Mouse (Mus musculus) liver, postnatal 0 days (tissue): ENCODE measurements at regions not wholly inside any gene's neighbourhood (a gene's known extent, or its start where the extent isn't known, plus 50 kb on each side); places are given as distances from the start of the nearest gene placed in this dataset.

Source experiments
- ATAC-seq: fragments of 200-750 bp; cut with Nextera tagmentation; 2 replicates; pipeline ENCODE4 v1.8.0; 2017; ENCODE audit warnings: mild to moderate bottlenecking, moderate library complexity
- DNase-seq: peaks from one replicate; pipeline ENCODE4 v3.0.0-alpha.2; 2016
- H3K27ac ChIP-seq: fragments of 300-500 bp; sonication (generic); 2 replicates; pipeline ENCODE4 v1.5.1; 2014; ENCODE audit warnings: antibody characterized with exemption, moderate library complexity, mild to moderate bottlenecking, low read depth
- H3K27me3 ChIP-seq: fragments of 300-500 bp; sonication (generic); 2 replicates; pipeline ENCODE4 v1.6.1; 2014; ENCODE audit warnings: low read length, control low read depth, mixed read lengths; ENCODE audit not compliant: insufficient read depth
- H3K36me3 ChIP-seq: fragments of 300-500 bp; sonication (generic); replicated peaks from 2 replicates; pipeline ENCODE4 v1.6.1; 2014; ENCODE audit warnings: mild to moderate bottlenecking, control low read depth, low read length, moderate library complexity, mixed read lengths; ENCODE audit not compliant: insufficient read depth
- H3K4me1 ChIP-seq: fragments of 300-500 bp; sonication (generic); 2 replicates; pipeline ENCODE4 v1.6.1; 2014; ENCODE audit warnings: antibody characterized with exemption, mild to moderate bottlenecking, control low read depth; ENCODE audit not compliant: insufficient read depth
- H3K4me2 ChIP-seq: fragments of 300-500 bp; sonication (generic); 2 replicates; pipeline ENCODE4 v1.6.1; 2014; ENCODE audit warnings: low read depth, mild to moderate bottlenecking, low read length, moderate library complexity, mixed read lengths
- H3K4me3 ChIP-seq: fragments of 300-500 bp; sonication (generic); 2 replicates; pipeline ENCODE4 v1.5.1; 2014; ENCODE audit warnings: low read depth, low read length
- H3K9ac ChIP-seq: fragments of 300-500 bp; sonication (generic); replicated peaks from 2 replicates; pipeline ENCODE4 v1.6.1; 2014; ENCODE audit warnings: mild to moderate bottlenecking, moderate library complexity
- H3K9me3 ChIP-seq: fragments of 300-500 bp; sonication (generic); 2 replicates; pipeline ENCODE4 v1.6.1; 2016; ENCODE audit warnings: mild to moderate bottlenecking, control low read depth, low read length, mixed read lengths
- CTCF ChIP-seq: sonication (generic); IDR thresholded peaks from 2 replicates; pipeline ENCODE4 v1.5.1; 2016; ENCODE audit warnings: antibody characterized with exemption, low read depth
- EP300 ChIP-seq: IDR thresholded peaks from 2 replicates; pipeline ENCODE4 v1.6.1; 2016; ENCODE audit warnings: antibody characterized with exemption, low read depth, mild to moderate bottlenecking
- WGBS: fragments of 180-500 bp; shearing (Covaris S2); extraction: QIAGEN DNeasy Blood & Tissue Kit; methylation state at CpG from one replicate; pipeline ENCODE4 v1.1.7; 2014; ENCODE audit not compliant: insufficient replicate concordance; 5-methylcytosine and 5-hydroxymethylcytosine counted together

- no peak overlapping the region for H3K4me2 ChIP-seq
- TF ChIP-seq CTCF (no peak), EP300 (no peak)
- H3K9me3 ChIP-seq = no peaks in the 10 kb centered on the region
- no peak overlapping the region for H3K27ac ChIP-seq
- no peak overlapping the region for H3K4me3 ChIP-seq
- no peak overlapping the region for H3K9ac ChIP-seq
- 65% methylated on average over 4 of the region's 4 CpGs for WGBS
- no peaks in the 10 kb centered on the region for H3K4me1 ChIP-seq
- no peaks in the 10 kb centered on the region for H3K27me3 ChIP-seq
- DNase-seq (no peak), ATAC-seq (no peak)
- H3K36me3 ChIP-seq = no peaks in the 10 kb centered on the region
Observed at GRCm38 (mm10) chr9:78991310-78991709, 376.0 kb downstream of the Cd109 start.

GRCm38 (mm10) chr9:79001081-79001480 is 385.7 kb downstream of the Cd109 start:
- DNase-seq = no peak
- Histone ChIP-seq H3K4me1 (no peaks in the 10 kb centered on the region), H3K9me3 (no peaks in the 10 kb centered on the region), H3K27ac (no peak overlapping the region), H3K27me3 (no peaks in the 10 kb centered on the region), H3K36me3 (no peaks in the 10 kb centered on the region), H3K4me2 (no peak overlapping the region), H3K9ac (no peak overlapping the region), H3K4me3 (no peak overlapping the region)
- no peak for ATAC-seq
- TF ChIP-seq CTCF (no peak), EP300 (no peak)

- no peaks in the 10 kb centered on the region for H3K27me3 ChIP-seq
- no peaks in the 10 kb centered on the region for H3K4me1 ChIP-seq
- no peak overlapping the region for H3K4me2 ChIP-seq
- H3K36me3 ChIP-seq = no peaks in the 10 kb centered on the region
- H3K9me3 ChIP-seq = no peaks in the 10 kb centered on the region
- H3K27ac ChIP-seq = no peak overlapping the region
- no peak for ATAC-seq
- H3K9ac ChIP-seq = no peak overlapping the region
- TF ChIP-seq CTCF (no peak), EP300 (peak; percentile 36; the same call in 1 of the 2 replicates)
- H3K4me3 ChIP-seq = no peak overlapping the region
- no peak for DNase-seq
- 59% methylated on average over 1 of the region's 1 CpGs for WGBS
Observed at GRCm38 (mm10) chr9:79001930-79002329, 386.6 kb downstream of the Cd109 start.

- H3K9ac ChIP-seq = no peak overlapping the region
- no peak for ATAC-seq
- no peak overlapping the region for H3K4me2 ChIP-seq
- H3K9me3 ChIP-seq = no peaks in the 10 kb centered on the region
- H3K36me3 ChIP-seq = no peaks in the 10 kb centered on the region
- no peak overlapping the region for H3K4me3 ChIP-seq
- H3K27ac ChIP-seq = no peak overlapping the region
- DNase-seq = no peak
- 73% methylated on average over 3 of the region's 3 CpGs for WGBS
- H3K27me3 ChIP-seq = no peaks in the 10 kb centered on the region
- no peaks in the 10 kb centered on the region for H3K4me1 ChIP-seq
- TF ChIP-seq CTCF (no peak), EP300 (no peak)
Observed at GRCm38 (mm10) chr9:79004296-79004980, 389.1 kb downstream of the Cd109 start.

- no peaks in the 10 kb centered on the region for H3K4me1 ChIP-seq
- no peak overlapping the region for H3K27ac ChIP-seq
- no peaks in the 10 kb centered on the region for H3K9me3 ChIP-seq
- H3K36me3 ChIP-seq = no peaks in the 10 kb centered on the region
- ATAC-seq (no peak), DNase-seq (no peak)
- H3K27me3 ChIP-seq = no peaks in the 10 kb centered on the region
- WGBS = 75% methylated on average over 2 of the region's 2 CpGs
- TF ChIP-seq CTCF = no peak
- H3K9ac ChIP-seq = no peak overlapping the region
- no peak overlapping the region for H3K4me3 ChIP-seq
- no peak overlapping the region for H3K4me2 ChIP-seq
Observed at GRCm38 (mm10) chr9:79022291-79022690, 406.9 kb downstream of the Cd109 start.

GRCm38 (mm10) chr9:79028234-79028633 is 412.9 kb downstream of the Cd109 start:
- Histone ChIP-seq H3K9ac (no peak overlapping the region), H3K36me3 (no peaks in the 10 kb centered on the region), H3K4me1 (no peaks in the 10 kb centered on the region), H3K27ac (no peak overlapping the region), H3K4me2 (no peak overlapping the region), H3K4me3 (no peak overlapping the region), H3K9me3 (no peaks in the 10 kb centered on the region), H3K27me3 (no peaks in the 10 kb centered on the region)
- 88% methylated on average over 6 of the region's 6 CpGs for WGBS
- TF ChIP-seq CTCF (no peak), EP300 (no peak)
- ATAC-seq (no peak), DNase-seq (no peak)

- Histone ChIP-seq H3K27ac (no peak overlapping the region), H3K9ac (no peak overlapping the region), H3K4me3 (no peak overlapping the region), H3K36me3 (no peaks in the 10 kb centered on the region), H3K27me3 (no peaks in the 10 kb centered on the region), H3K4me1 (no peaks in the 10 kb centered on the region), H3K4me2 (no peak overlapping the region), H3K9me3 (no peaks in the 10 kb centered on the region)
- TF ChIP-seq EP300 = no peak
- no peak for TF ChIP-seq CTCF
- ATAC-seq (no peak), DNase-seq (no peak)
- WGBS = 79% methylated on average over 9 of the region's 9 CpGs
Observed at GRCm38 (mm10) chr9:79029456-79029855, 414.1 kb downstream of the Cd109 start.
